Mouse (Mus musculus) liver, adult 2 months (tissue): ENCODE measurements around the gene Slamf9.

ENCODE experiments used
- CTCF ChIP-seq: fragments of 200-500 bp; IDR thresholded peaks from 2 replicates; pipeline ENCODE4 v1.5.1; 2011; ENCODE audit warnings: low read depth, low read length, control low read depth
- POLR2A ChIP-seq: fragments of 200-500 bp; IDR thresholded peaks from 2 replicates; pipeline ENCODE4 v1.6.1; 2011; ENCODE audit warnings: low read length, control low read depth; ENCODE audit not compliant: insufficient read depth; ENCODE audit errors: extremely low read depth

- no peak for TF ChIP-seq CTCF
- no peak for TF ChIP-seq POLR2A
These were observed at the start of gene Slamf9 for GRCm38 (mm10) chr1:172475054-172475741.
